Mouse (Mus musculus) embryonic facial prominence, embryonic 15.5 days (tissue): ENCODE results near the gene Rassf2. TPM values are rescaled to one million over a fixed set of nuclear protein-coding genes. Genes with fewer than 3 reads are reported as not detected.

Experiments
- ATAC-seq: fragments of 200-750 bp; cut with Nextera tagmentation; 2 replicates; pipeline ENCODE4 v1.8.0; 2017; ENCODE audit warnings: low read depth, moderate TSS enrichment; ENCODE audit not compliant: insufficient number of reproducible peaks, low FRiP score, low TSS enrichment
- H3K27ac ChIP-seq: fragments of 300-500 bp; sonication (generic); replicated peaks from 2 replicates; pipeline ENCODE4 v1.5.1; 2015; ENCODE audit warnings: mild to moderate bottlenecking, inconsistent platforms
- H3K27me3 ChIP-seq: fragments of 300-500 bp; sonication (generic); 2 replicates; pipeline ENCODE4 v1.6.1; 2015; ENCODE audit warnings: inconsistent platforms
- H3K36me3 ChIP-seq: fragments of 300-500 bp; sonication (generic); 2 replicates; pipeline ENCODE4 v1.6.1; 2015; ENCODE audit warnings: mild to moderate bottlenecking, inconsistent platforms
- H3K4me1 ChIP-seq: fragments of 300-500 bp; sonication (generic); 2 replicates; pipeline ENCODE4 v1.6.1; 2015; ENCODE audit warnings: inconsistent platforms
- H3K4me2 ChIP-seq: fragments of 300-500 bp; sonication (generic); replicated peaks from 2 replicates; pipeline ENCODE4 v1.6.1; 2015; ENCODE audit warnings: mild to moderate bottlenecking, inconsistent platforms
- H3K4me3 ChIP-seq: fragments of 300-500 bp; sonication (generic); replicated peaks from 2 replicates; pipeline ENCODE4 v1.5.1; 2015; ENCODE audit warnings: mild to moderate bottlenecking, inconsistent platforms
- H3K9ac ChIP-seq: fragments of 300-500 bp; sonication (generic); 2 replicates; pipeline ENCODE4 v1.6.1; 2015; ENCODE audit warnings: inconsistent platforms
- H3K9me3 ChIP-seq: fragments of 300-500 bp; sonication (generic); replicated peaks from 2 replicates; pipeline ENCODE4 v1.6.1; 2016; ENCODE audit warnings: inconsistent platforms
- WGBS: fragments of 180-500 bp; shearing (Covaris S2); methylation state at CpG from one replicate; pipeline ENCODE4 v1.1.7; 2015; 5-methylcytosine and 5-hydroxymethylcytosine counted together
- polyA plus RNA-seq: library from polyadenylated mRNA; unstranded; fragments of >200 nt; fragmentation: Nextera tagmentation; extraction: Ambion mirVana; gene quantifications from 2 replicates; pipeline ENCODE4 v1.2.1, GENCODE M21; 2015

Rassf2 gene
- 14.8 and 17.0 TPM in 2 replicates for polyA plus RNA-seq

GRCm38 (mm10) chr2:132029646-132030417, at the start of gene Rassf2:
Gene Rassf2 (minus strand): TSS chr2:132030258.
- WGBS, result 1% methylated on average over 44 of the region's 48 CpGs
- Histone ChIP-seq H3K27me3 (peaks cover 29% of the 10 kb centered on the region), H3K4me3 (peak within 1 kb of the TSS; percentile 57), H3K27ac (peak within 1 kb of the TSS; percentile 78), H3K36me3 (no peaks in the 10 kb centered on the region), H3K9ac (peak within 1 kb of the TSS; percentile 48), H3K4me1 (peaks cover 24% of the 10 kb centered on the region), H3K9me3 (no peaks in the 10 kb centered on the region), H3K4me2 (peak within 1 kb of the TSS; percentile 93)
- peak; percentile 92 for ATAC-seq

GRCm38 (mm10) chr2:132079139-132079538, 49.1 kb upstream of the Rassf2 start:
- Histone ChIP-seq H3K4me1 (no peaks in the 10 kb centered on the region), H3K4me2 (no peak overlapping the region), H3K27me3 (no peaks in the 10 kb centered on the region), H3K9ac (no peak overlapping the region), H3K4me3 (no peak overlapping the region), H3K36me3 (peaks cover 18% of the 10 kb centered on the region), H3K27ac (no peak overlapping the region), H3K9me3 (no peaks in the 10 kb centered on the region)
- WGBS, result 67% methylated on average over 5 of the region's 5 CpGs
- no peak for ATAC-seq

- Histone ChIP-seq H3K9ac (no peak overlapping the region), H3K36me3 (peaks cover 26% of the 10 kb centered on the region), H3K4me1 (no peaks in the 10 kb centered on the region), H3K4me3 (no peak overlapping the region), H3K27ac (no peak overlapping the region), H3K9me3 (no peaks in the 10 kb centered on the region), H3K4me2 (no peak overlapping the region), H3K27me3 (no peaks in the 10 kb centered on the region)
- ATAC-seq, result no peak
- WGBS, result 81% methylated on average over 3 of the region's 3 CpGs
Measured at GRCm38 (mm10) chr2:132073052-132073451, 43.0 kb upstream of the Rassf2 start.

- H3K36me3 ChIP-seq, result peaks cover 30% of the 10 kb centered on the region
- H3K4me1 ChIP-seq, result no peaks in the 10 kb centered on the region
- WGBS, result 55% methylated on average over 10 of the region's 10 CpGs
- H3K27me3 ChIP-seq, result no peaks in the 10 kb centered on the region
- H3K4me3 ChIP-seq, result no peak overlapping the region
- ATAC-seq, result no peak
- no peak overlapping the region for H3K4me2 ChIP-seq
- H3K9me3 ChIP-seq, result no peaks in the 10 kb centered on the region
- H3K9ac ChIP-seq, result no peak overlapping the region
- H3K27ac ChIP-seq, result no peak overlapping the region
Measured at GRCm38 (mm10) chr2:132069985-132070735, 40.1 kb upstream of the Rassf2 start.

- H3K4me1 ChIP-seq, result no peaks in the 10 kb centered on the region
- H3K27ac ChIP-seq, result no peak overlapping the region
- H3K9me3 ChIP-seq, result no peaks in the 10 kb centered on the region
- no peak overlapping the region for H3K9ac ChIP-seq
- H3K4me3 ChIP-seq, result no peak overlapping the region
- peaks cover 32% of the 10 kb centered on the region for H3K36me3 ChIP-seq
- no peak for ATAC-seq
- WGBS, result 73% methylated on average over 11 of the region's 11 CpGs
- H3K4me2 ChIP-seq, result no peak overlapping the region
- H3K27me3 ChIP-seq, result no peaks in the 10 kb centered on the region
Measured at GRCm38 (mm10) chr2:132064185-132064831, 34.2 kb upstream of the Rassf2 start.

GRCm38 (mm10) chr2:132063776-132064175, 33.7 kb upstream of the Rassf2 start:
- no peak overlapping the region for H3K9ac ChIP-seq
- no peak overlapping the region for H3K27ac ChIP-seq
- peaks cover 31% of the 10 kb centered on the region for H3K36me3 ChIP-seq
- no peaks in the 10 kb centered on the region for H3K9me3 ChIP-seq
- no peak for ATAC-seq
- no peaks in the 10 kb centered on the region for H3K27me3 ChIP-seq
- no peaks in the 10 kb centered on the region for H3K4me1 ChIP-seq
- 86% methylated on average over 3 of the region's 3 CpGs for WGBS
- no peak overlapping the region for H3K4me3 ChIP-seq
- H3K4me2 ChIP-seq, result no peak overlapping the region

GRCm38 (mm10) chr2:132061884-132062283, 31.8 kb upstream of the Rassf2 start:
- H3K36me3 ChIP-seq, result peaks cover 44% of the 10 kb centered on the region
- no peak overlapping the region for H3K9ac ChIP-seq
- no peaks in the 10 kb centered on the region for H3K4me1 ChIP-seq
- no peak overlapping the region for H3K4me2 ChIP-seq
- H3K27me3 ChIP-seq, result no peaks in the 10 kb centered on the region
- H3K27ac ChIP-seq, result no peak overlapping the region
- H3K9me3 ChIP-seq, result no peaks in the 10 kb centered on the region
- H3K4me3 ChIP-seq, result no peak overlapping the region
- WGBS, result 93% methylated on average over 11 of the region's 11 CpGs
- ATAC-seq, result no peak

- no peak overlapping the region for H3K9ac ChIP-seq
- H3K9me3 ChIP-seq, result no peaks in the 10 kb centered on the region
- H3K36me3 ChIP-seq, result peaks cover 56% of the 10 kb centered on the region
- 78% methylated on average over 8 of the region's 8 CpGs for WGBS
- no peak for ATAC-seq
- no peak overlapping the region for H3K4me3 ChIP-seq
- H3K27me3 ChIP-seq, result no peaks in the 10 kb centered on the region
- no peak overlapping the region for H3K4me2 ChIP-seq
- H3K27ac ChIP-seq, result no peak overlapping the region
- H3K4me1 ChIP-seq, result no peaks in the 10 kb centered on the region
Measured at GRCm38 (mm10) chr2:132059919-132060318, 29.9 kb upstream of the Rassf2 start.

GRCm38 (mm10) chr2:132055349-132055753, 25.3 kb upstream of the Rassf2 start:
- Histone ChIP-seq H3K4me1 (peaks cover 5% of the 10 kb centered on the region; the same call in 1 of the 2 replicates), H3K27ac (no peak overlapping the region), H3K9ac (no peak overlapping the region), H3K4me3 (no peak overlapping the region), H3K27me3 (no peaks in the 10 kb centered on the region), H3K36me3 (peaks cover 40% of the 10 kb centered on the region), H3K9me3 (no peaks in the 10 kb centered on the region), H3K4me2 (no peak overlapping the region)
- no peak for ATAC-seq
- WGBS, result 81% methylated on average over 8 of the region's 8 CpGs

- Histone ChIP-seq H3K36me3 (peaks cover 33% of the 10 kb centered on the region), H3K4me2 (no peak overlapping the region), H3K9ac (no peak overlapping the region), H3K4me3 (no peak overlapping the region), H3K27me3 (no peaks in the 10 kb centered on the region), H3K4me1 (peaks cover 5% of the 10 kb centered on the region; the same call in 1 of the 2 replicates), H3K27ac (no peak overlapping the region), H3K9me3 (no peaks in the 10 kb centered on the region)
- whole genome bisulfite sequencing, result 91% methylated on average over 4 of the region's 4 CpGs
- ATAC-seq, result no peak
Measured at GRCm38 (mm10) chr2:132053824-132054223, 23.8 kb upstream of the Rassf2 start.

- no peaks in the 10 kb centered on the region for H3K27me3 ChIP-seq
- peaks cover 17% of the 10 kb centered on the region for H3K36me3 ChIP-seq
- no peak overlapping the region for H3K9ac ChIP-seq
- no peak overlapping the region for H3K4me2 ChIP-seq
- no peak overlapping the region for H3K4me3 ChIP-seq
- WGBS, result 78% methylated on average over 5 of the region's 5 CpGs
- no peak for ATAC-seq
- H3K27ac ChIP-seq, result no peak overlapping the region
- peaks cover 5% of the 10 kb centered on the region; the same call in 1 of the 2 replicates for H3K4me1 ChIP-seq
- no peaks in the 10 kb centered on the region for H3K9me3 ChIP-seq
Measured at GRCm38 (mm10) chr2:132051798-132052197, 21.7 kb upstream of the Rassf2 start.
